Mouse (Mus musculus) spleen, postnatal 36 days (tissue): ENCODE measurements around the gene Olfr984.

Experiments
- DNase-seq, 2 experiments: peaks; one replicate each; pipeline ENCODE4 v3.0.0; 2022; ENCODE audit warnings: low spot score in 2 of 2, mixed read lengths in 1 of 2

Olfr984 gene

DNA sequence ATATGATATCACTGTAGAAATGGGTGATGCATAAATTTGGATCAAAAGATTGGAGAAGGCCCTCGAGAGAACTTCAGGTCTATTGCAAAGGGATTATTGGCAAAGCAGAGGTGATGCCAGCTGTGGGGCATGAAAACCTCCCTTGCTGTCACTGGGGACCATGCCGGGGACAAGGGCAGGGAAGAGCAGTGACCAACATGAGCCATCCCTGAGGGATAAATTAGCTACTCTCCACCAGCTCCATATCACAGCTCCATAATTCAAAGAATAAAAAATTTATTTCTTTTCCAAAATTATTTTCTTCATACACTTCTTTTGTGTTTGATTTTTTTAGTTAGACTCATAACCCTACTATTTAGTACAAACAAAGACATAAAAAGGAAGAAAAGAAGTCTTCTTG lies at the start of gene Olfr984:
Olfr984 (minus strand) TSS at position 101 of the 400 bp plus-strand sequence.
- no peak for DNase-seq

DNA sequence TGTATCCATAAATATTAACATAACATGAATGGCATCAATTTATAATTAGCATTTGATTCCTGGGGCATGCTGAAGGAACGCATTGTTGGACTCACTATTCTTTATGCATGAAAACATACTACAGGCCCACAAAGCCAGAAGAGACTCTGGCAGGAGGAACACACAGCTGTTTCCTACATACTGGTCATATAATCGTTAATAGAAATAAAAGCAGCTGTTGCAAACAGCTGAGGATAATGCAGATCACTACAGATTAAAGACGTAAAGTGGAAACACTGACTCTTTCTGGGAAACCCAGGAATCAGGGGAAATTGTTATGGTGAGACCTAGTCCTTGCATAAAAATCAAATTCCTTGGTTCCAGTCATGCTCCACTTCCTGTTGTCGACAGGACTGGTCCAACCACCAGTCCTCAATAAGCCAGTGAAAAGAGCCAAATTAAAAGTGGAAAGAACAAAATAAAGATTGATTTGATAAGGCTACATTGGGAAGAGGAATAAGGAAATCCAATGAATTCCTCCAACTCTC lies 41.2 kb upstream of the Olfr984 start:
- DNase-seq = no peak

DNA sequence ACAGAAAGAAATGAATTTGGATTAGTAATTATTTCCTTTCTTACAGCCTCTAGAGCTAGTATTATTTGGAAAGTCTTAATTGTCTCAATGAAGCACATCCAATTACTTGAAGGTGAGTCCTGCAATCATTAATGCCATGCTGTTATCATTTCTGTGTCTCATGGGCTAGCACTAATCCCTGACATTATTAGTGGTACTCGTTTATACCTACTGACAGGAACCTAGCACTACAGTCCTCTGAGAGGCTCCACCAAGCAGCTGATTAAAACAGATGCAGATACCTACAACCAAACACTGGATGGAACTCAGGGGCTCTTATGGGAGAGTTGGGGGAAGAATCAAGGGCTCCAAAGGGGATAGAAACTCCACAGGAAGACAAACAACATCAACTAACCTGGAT lies 27.5 kb upstream of the Olfr984 start:
- DNase-seq = no peak

- no peak for DNase-seq
Observed at GRCm38 (mm10) chr9:40139484-40139883, 25.5 kb upstream of the Olfr984 start.

- no peak for DNase-seq
Observed at GRCm38 (mm10) chr9:40136987-40137688, 23.1 kb upstream of the Olfr984 start.

- DNase-seq = no peak
Observed at GRCm38 (mm10) chr9:40130556-40130955, 16.6 kb upstream of the Olfr984 start.

GRCm38 (mm10) chr9:40130084-40130483 lies 16.1 kb upstream of the Olfr984 start, which contains the start of gene Olfr985:
TSS of gene Olfr985 (minus strand) at chr9:40130184.
- DNase-seq = no peak

GRCm38 (mm10) chr9:40117287-40117659 lies 3.3 kb upstream of the Olfr984 start:
- no peak for DNase-seq

GRCm38 (mm10) chr9:40116645-40117286 lies 2.8 kb upstream of the Olfr984 start:
- peak in 1 of 2 experiments; percentile 10 for DNase-seq

DNA sequence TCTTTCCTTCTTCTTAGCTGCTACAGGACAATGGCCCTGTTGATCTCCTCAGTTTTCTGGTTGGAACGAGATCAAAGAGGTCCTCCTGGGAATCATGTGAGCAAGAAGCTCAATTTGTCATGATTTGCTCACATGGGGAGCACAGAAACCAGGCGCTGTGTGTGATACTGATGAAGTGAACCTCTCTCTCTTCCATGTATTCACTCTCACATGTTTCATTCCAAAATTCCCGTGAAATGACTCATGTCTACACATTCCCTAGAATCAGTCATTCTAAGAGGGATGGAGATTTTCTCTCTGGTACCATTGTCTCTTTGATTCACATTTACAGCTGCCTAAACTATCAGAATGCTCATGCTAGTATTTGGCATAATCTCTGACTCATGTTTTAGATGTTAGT lies 19.2 kb downstream of the Olfr984 start:
- no peak for DNase-seq

DNA sequence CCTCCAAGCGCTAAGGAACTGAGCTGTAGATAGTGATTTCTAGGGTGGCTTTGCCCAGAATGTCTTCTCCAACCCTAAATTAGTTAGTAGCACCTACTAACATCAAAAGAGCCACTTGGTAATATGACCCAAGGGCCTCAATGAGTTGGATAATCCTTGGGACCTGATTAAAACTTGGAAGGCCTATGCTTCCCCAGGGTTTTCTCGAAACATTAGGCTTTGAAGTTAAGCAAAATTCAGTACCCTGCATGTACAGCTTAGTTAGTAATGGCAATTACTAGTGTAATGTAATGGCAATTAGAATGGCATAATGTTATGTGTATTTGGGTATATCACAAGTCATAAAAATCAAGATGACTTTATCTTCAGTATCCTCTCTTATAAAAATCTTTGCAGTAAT lies 20.5 kb downstream of the Olfr984 start, which contains the start of gene Olfr983:
Olfr983 (minus strand) TSS at position 101 of the 400 bp plus-strand sequence.
- DNase-seq = no peak

DNA sequence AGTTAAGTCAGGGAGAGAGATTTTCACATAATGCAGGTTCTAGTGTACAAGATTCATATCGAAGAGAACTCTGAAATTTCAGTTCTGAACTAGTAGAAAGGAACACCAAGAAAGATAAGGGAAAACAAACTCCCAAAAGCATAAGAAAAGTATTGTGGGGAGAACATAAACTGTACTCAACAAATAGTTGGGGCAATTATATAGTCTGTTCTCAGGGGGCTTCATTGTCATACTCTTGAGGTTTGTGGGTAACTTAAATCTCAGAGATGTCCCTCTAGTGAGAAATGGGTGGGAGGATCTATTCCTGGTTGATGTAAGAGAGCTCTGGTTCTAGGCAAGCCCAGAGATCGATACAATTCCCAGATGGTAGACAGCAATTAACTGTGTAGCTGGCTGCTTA lies 40.5 kb downstream of the Olfr984 start, which contains the start of gene Olfr982:
Olfr982 (plus strand) TSS at position 301 of the 400 bp plus-strand sequence.
- DNase-seq = no peak

- no peak for DNase-seq
Observed at GRCm38 (mm10) chr9:40050138-40050537, 63.9 kb downstream of the Olfr984 start.
